Mouse (Mus musculus) liver, embryonic 13.5 days (tissue): ENCODE measurements at regions not wholly inside any gene's neighbourhood (a gene's known extent, or its start where the extent isn't known, plus 50 kb on each side); places are given as distances from the start of the nearest gene placed in this dataset.

Source experiments
- ATAC-seq: fragments of 200-750 bp; cut with Nextera tagmentation; 2 replicates; pipeline ENCODE4 v1.8.0; 2017; ENCODE audit warnings: low read depth, mild to moderate bottlenecking, moderate number of reproducible peaks, moderate library complexity
- DNase-seq: peaks from one replicate; pipeline ENCODE4 v3.0.0; 2022
- H3K27ac ChIP-seq: fragments of 300-500 bp; sonication (generic); 2 replicates; pipeline ENCODE4 v1.5.1; 2015; ENCODE audit warnings: moderate library complexity, mild to moderate bottlenecking, inconsistent platforms
- H3K27me3 ChIP-seq: fragments of 300-500 bp; sonication (generic); 2 replicates; pipeline ENCODE4 v1.6.1; 2015; ENCODE audit warnings: mild to moderate bottlenecking, inconsistent platforms
- H3K36me3 ChIP-seq: fragments of 300-500 bp; sonication (generic); 2 replicates; pipeline ENCODE4 v1.6.1; 2015; ENCODE audit warnings: mild to moderate bottlenecking, inconsistent platforms
- H3K4me1 ChIP-seq: fragments of 300-500 bp; sonication (generic); replicated peaks from 2 replicates; pipeline ENCODE4 v1.6.1; 2015; ENCODE audit warnings: inconsistent platforms
- H3K4me2 ChIP-seq: fragments of 300-500 bp; sonication (generic); 2 replicates; pipeline ENCODE4 v1.6.1; 2015; ENCODE audit warnings: inconsistent platforms, mild to moderate bottlenecking, moderate library complexity
- H3K4me3 ChIP-seq: fragments of 300-500 bp; sonication (generic); replicated peaks from 2 replicates; pipeline ENCODE4 v1.5.1; 2015; ENCODE audit warnings: mild to moderate bottlenecking, inconsistent platforms
- H3K9ac ChIP-seq: fragments of 300-500 bp; sonication (generic); 2 replicates; pipeline ENCODE4 v1.6.1; 2015; ENCODE audit warnings: mild to moderate bottlenecking, inconsistent platforms
- H3K9me3 ChIP-seq: fragments of 300-500 bp; sonication (generic); replicated peaks from 2 replicates; pipeline ENCODE4 v1.6.1; 2016; ENCODE audit warnings: inconsistent platforms
- WGBS: fragments of 180-500 bp; shearing (Covaris S2); methylation state at CpG from one replicate; pipeline ENCODE4 v1.1.7; 2015; ENCODE audit not compliant: insufficient replicate concordance; 5-methylcytosine and 5-hydroxymethylcytosine counted together

- H3K9me3 ChIP-seq = no peaks in the 10 kb centered on the region
- H3K9ac ChIP-seq = no peak overlapping the region
- 43% methylated on average over 9 of the region's 9 CpGs for WGBS
- ATAC-seq (peak; percentile 41; the same call in 1 of the 2 replicates), DNase-seq (peak; percentile 15)
- H3K4me3 ChIP-seq = no peak overlapping the region
- H3K27ac ChIP-seq = no peak overlapping the region
- H3K4me1 ChIP-seq = no peaks in the 10 kb centered on the region
- H3K27me3 ChIP-seq = no peaks in the 10 kb centered on the region
- H3K36me3 ChIP-seq = no peaks in the 10 kb centered on the region
- H3K4me2 ChIP-seq = no peak overlapping the region
These were observed 248.6 kb upstream of the Cdh4 start for GRCm38 (mm10) chr2:179193507-179194160.

GRCm38 (mm10) chr2:179197471-179197870 lies 244.8 kb upstream of the Cdh4 start:
- DNase-seq (no peak), ATAC-seq (no peak)
- Histone ChIP-seq H3K9ac (no peak overlapping the region), H3K36me3 (no peaks in the 10 kb centered on the region), H3K4me2 (no peak overlapping the region), H3K4me1 (no peaks in the 10 kb centered on the region), H3K27me3 (no peaks in the 10 kb centered on the region), H3K27ac (no peak overlapping the region), H3K4me3 (no peak overlapping the region), H3K9me3 (0 out of 2 replicates have a peak, but pooled peaks cover 2% of the 10 kb centered on the region)
- 79% methylated on average over 1 of the region's 1 CpGs for WGBS

- Histone ChIP-seq H3K4me1 (no peaks in the 10 kb centered on the region), H3K9me3 (0 out of 2 replicates have a peak, but pooled peaks cover 3% of the 10 kb centered on the region), H3K27ac (no peak overlapping the region), H3K9ac (no peak overlapping the region), H3K4me2 (no peak overlapping the region), H3K36me3 (no peaks in the 10 kb centered on the region), H3K4me3 (no peak overlapping the region), H3K27me3 (no peaks in the 10 kb centered on the region)
- whole genome bisulfite sequencing = 8% methylated on average over 6 of the region's 6 CpGs
- DNase-seq (no peak), ATAC-seq (no peak)
These were observed 241.7 kb upstream of the Cdh4 start for GRCm38 (mm10) chr2:179200495-179200894.

- H3K4me2 ChIP-seq = no peak overlapping the region
- no peak overlapping the region for H3K9ac ChIP-seq
- no peak overlapping the region for H3K27ac ChIP-seq
- peaks cover 7% of the 10 kb centered on the region; the same call in 1 of the 2 replicates for H3K9me3 ChIP-seq
- no peak for DNase-seq
- H3K36me3 ChIP-seq = no peaks in the 10 kb centered on the region
- no peaks in the 10 kb centered on the region for H3K4me1 ChIP-seq
- ATAC-seq = no peak
- no peaks in the 10 kb centered on the region for H3K27me3 ChIP-seq
- 57% methylated on average over 10 of the region's 10 CpGs for WGBS
- H3K4me3 ChIP-seq = no peak overlapping the region
These were observed 231.9 kb upstream of the Cdh4 start for GRCm38 (mm10) chr2:179210164-179210805.

- no peak overlapping the region for H3K27ac ChIP-seq
- no peak overlapping the region for H3K4me2 ChIP-seq
- no peaks in the 10 kb centered on the region for H3K36me3 ChIP-seq
- no peak overlapping the region for H3K4me3 ChIP-seq
- no peak for DNase-seq
- no peak overlapping the region for H3K9ac ChIP-seq
- H3K9me3 ChIP-seq = no peaks in the 10 kb centered on the region
- H3K4me1 ChIP-seq = no peaks in the 10 kb centered on the region
- no peaks in the 10 kb centered on the region for H3K27me3 ChIP-seq
- ATAC-seq = no peak
- WGBS = 57% methylated on average over 2 of the region's 2 CpGs
These were observed 225.5 kb upstream of the Cdh4 start for GRCm38 (mm10) chr2:179216773-179217172.

- no peak overlapping the region for H3K27ac ChIP-seq
- ATAC-seq (no peak), DNase-seq (no peak)
- H3K4me3 ChIP-seq = no peak overlapping the region
- no peaks in the 10 kb centered on the region for H3K27me3 ChIP-seq
- no peaks in the 10 kb centered on the region for H3K4me1 ChIP-seq
- H3K9ac ChIP-seq = no peak overlapping the region
- no peak overlapping the region for H3K4me2 ChIP-seq
- no peaks in the 10 kb centered on the region for H3K36me3 ChIP-seq
- 52% methylated on average over 7 of the region's 7 CpGs for WGBS
- no peaks in the 10 kb centered on the region for H3K9me3 ChIP-seq
These were observed 214.1 kb upstream of the Cdh4 start for GRCm38 (mm10) chr2:179228096-179228495.

GRCm38 (mm10) chr2:179231708-179232354 lies 210.4 kb upstream of the Cdh4 start:
- Histone ChIP-seq H3K4me3 (no peak overlapping the region), H3K9ac (no peak overlapping the region), H3K4me2 (no peak overlapping the region), H3K27me3 (no peaks in the 10 kb centered on the region), H3K9me3 (no peaks in the 10 kb centered on the region), H3K4me1 (no peaks in the 10 kb centered on the region), H3K27ac (no peak overlapping the region), H3K36me3 (no peaks in the 10 kb centered on the region)
- ATAC-seq (no peak), DNase-seq (no peak)
- WGBS = 66% methylated on average over 6 of the region's 6 CpGs

- Histone ChIP-seq H3K4me2 (no peak overlapping the region), H3K9ac (no peak overlapping the region), H3K4me1 (no peaks in the 10 kb centered on the region), H3K9me3 (peaks cover 3% of the 10 kb centered on the region; the same call in 1 of the 2 replicates), H3K27me3 (no peaks in the 10 kb centered on the region), H3K4me3 (no peak overlapping the region), H3K27ac (no peak overlapping the region), H3K36me3 (no peaks in the 10 kb centered on the region)
- no peak for DNase-seq
- 68% methylated on average over 11 of the region's 11 CpGs for WGBS
- ATAC-seq = no peak
These were observed 204.1 kb upstream of the Cdh4 start for GRCm38 (mm10) chr2:179238166-179238565.

- ATAC-seq (no peak), DNase-seq (no peak)
- no peaks in the 10 kb centered on the region for H3K27me3 ChIP-seq
- 63% methylated on average over 2 of the region's 2 CpGs for WGBS
- H3K9ac ChIP-seq = no peak overlapping the region
- no peaks in the 10 kb centered on the region for H3K36me3 ChIP-seq
- no peak overlapping the region for H3K4me2 ChIP-seq
- H3K27ac ChIP-seq = no peak overlapping the region
- no peaks in the 10 kb centered on the region for H3K9me3 ChIP-seq
- H3K4me3 ChIP-seq = no peak overlapping the region
- H3K4me1 ChIP-seq = no peaks in the 10 kb centered on the region
These were observed 181.3 kb upstream of the Cdh4 start for GRCm38 (mm10) chr2:179260892-179261291.

- ATAC-seq = no peak
- H3K36me3 ChIP-seq = no peaks in the 10 kb centered on the region
- no peaks in the 10 kb centered on the region for H3K27me3 ChIP-seq
- H3K9ac ChIP-seq = no peak overlapping the region
- H3K4me1 ChIP-seq = no peaks in the 10 kb centered on the region
- no peak for DNase-seq
- no peaks in the 10 kb centered on the region for H3K9me3 ChIP-seq
- no peak overlapping the region for H3K27ac ChIP-seq
- 59% methylated on average over 4 of the region's 4 CpGs for WGBS
- no peak overlapping the region for H3K4me3 ChIP-seq
- no peak overlapping the region for H3K4me2 ChIP-seq
These were observed 178.3 kb upstream of the Cdh4 start for GRCm38 (mm10) chr2:179263888-179264287.

- no peak overlapping the region for H3K4me3 ChIP-seq
These were observed 176.8 kb upstream of the Cdh4 start for GRCm38 (mm10) chr2:179265436-179265835.

More at GRCm38 (mm10) chr2:179265436-179265835, 176.8 kb upstream of the Cdh4 start:
- H3K9me3 ChIP-seq = no peaks in the 10 kb centered on the region
- no peaks in the 10 kb centered on the region for H3K27me3 ChIP-seq
- no peak overlapping the region for H3K27ac ChIP-seq
- no peaks in the 10 kb centered on the region for H3K4me1 ChIP-seq
- no peak overlapping the region for H3K9ac ChIP-seq
- H3K36me3 ChIP-seq = no peaks in the 10 kb centered on the region
- no peak for DNase-seq
- no peak overlapping the region for H3K4me2 ChIP-seq
- 56% methylated on average over 5 of the region's 5 CpGs for WGBS
- no peak for ATAC-seq
